Mouse (Mus musculus): ENCODE data around the gene Lonp1.

GRCm38 (mm10) chr17:56572154-56572553, 54.5 kb downstream of the Lonp1 start:
- TF ChIP-seq POLR2A (IDR thresholded peaks at IDR 0.05; ENCODE audit: control insufficient read depth, low read depth, low read length) (no peak), CTCF (IDR thresholded peaks at IDR 0.05; ENCODE audit: control insufficient read depth, insufficient read depth, insufficient replicate concordance, low read depth, low read length) (no peak)
